Mouse (Mus musculus) embryonic facial prominence, embryonic 12.5 days (tissue): ENCODE results near the gene Utrn. TPM values are rescaled to one million over a fixed set of nuclear protein-coding genes. Genes with fewer than 3 reads are reported as not detected.

Experiments
- ATAC-seq: fragments of 200-750 bp; cut with Nextera tagmentation; 2 replicates; pipeline ENCODE4 v1.8.0; 2017; ENCODE audit not compliant: insufficient number of reproducible peaks, insufficient read depth, low FRiP score, low TSS enrichment
- H3K27ac ChIP-seq: fragments of 300-500 bp; sonication (generic); 2 replicates; pipeline ENCODE4 v1.5.1; 2016; ENCODE audit warnings: mild to moderate bottlenecking
- H3K27me3 ChIP-seq: fragments of 300-500 bp; sonication (generic); 2 replicates; pipeline ENCODE4 v1.6.1; 2016; ENCODE audit warnings: mild to moderate bottlenecking, moderate library complexity
- H3K36me3 ChIP-seq: fragments of 300-500 bp; sonication (generic); 2 replicates; pipeline ENCODE4 v1.6.1; 2016; ENCODE audit warnings: mild to moderate bottlenecking
- H3K4me1 ChIP-seq: fragments of 300-500 bp; sonication (generic); 2 replicates; pipeline ENCODE4 v1.6.1; 2016
- H3K4me2 ChIP-seq: fragments of 300-500 bp; sonication (generic); replicated peaks from 2 replicates; pipeline ENCODE4 v1.6.1; 2016; ENCODE audit warnings: mild to moderate bottlenecking, moderate library complexity
- H3K4me3 ChIP-seq: fragments of 300-500 bp; sonication (generic); 2 replicates; pipeline ENCODE4 v1.5.1; 2016; ENCODE audit warnings: mild to moderate bottlenecking
- H3K9ac ChIP-seq: fragments of 300-500 bp; sonication (generic); 2 replicates; pipeline ENCODE4 v1.6.1; 2016; ENCODE audit warnings: mild to moderate bottlenecking, moderate library complexity
- H3K9me3 ChIP-seq: fragments of 300-500 bp; sonication (generic); 2 replicates; pipeline ENCODE4 v1.6.1; 2016; ENCODE audit warnings: mild to moderate bottlenecking, moderate library complexity
- WGBS: fragments of 180-500 bp; shearing (Covaris S2); methylation state at CpG from one replicate; pipeline ENCODE4 v1.1.7; 2016; 5-methylcytosine and 5-hydroxymethylcytosine counted together
- polyA plus RNA-seq: library from polyadenylated mRNA; unstranded; fragments of >200 nt; fragmentation: Nextera tagmentation; extraction: Ambion mirVana; gene quantifications from 2 replicates; pipeline ENCODE4 v1.2.1, GENCODE M21; 2016

The Utrn gene
- polyA plus RNA-seq, 1 experiment from 2014 or later, result 78.8 TPM

GRCm38 (mm10) chr10:12827778-12828177 lies 41.4 kb downstream of the Utrn start:
- no peak for ATAC-seq
- H3K9ac ChIP-seq, result no peak overlapping the region
- 69% methylated on average over 4 of the region's 4 CpGs for WGBS
- H3K27ac ChIP-seq, result no peak overlapping the region
- no peak overlapping the region for H3K4me3 ChIP-seq
- no peak overlapping the region for H3K4me2 ChIP-seq
- H3K4me1 ChIP-seq, result peaks cover 13% of the 10 kb centered on the region
- H3K27me3 ChIP-seq, result no peaks in the 10 kb centered on the region
- H3K36me3 ChIP-seq, result no peaks in the 10 kb centered on the region
- H3K9me3 ChIP-seq, result no peaks in the 10 kb centered on the region

DNA sequence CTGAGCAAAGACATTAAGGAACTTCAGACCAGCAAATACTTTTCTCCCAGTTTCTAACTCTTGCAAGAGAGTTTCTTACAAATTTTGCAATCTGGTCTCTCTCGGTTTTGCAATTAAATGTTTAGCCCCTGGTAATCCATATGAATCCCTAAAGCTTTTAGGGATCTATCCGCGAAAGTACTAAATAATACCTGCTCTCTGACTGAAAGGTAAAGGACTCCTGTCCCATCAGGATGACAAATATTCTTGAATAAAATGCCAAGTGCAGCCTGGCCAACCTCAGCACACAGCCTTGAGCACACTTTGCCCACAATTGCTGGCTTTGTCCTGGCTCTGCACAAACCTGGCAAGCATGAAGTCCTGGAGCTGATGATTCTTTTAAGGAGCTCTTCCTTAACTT lies 41.9 kb downstream of the Utrn start:
- H3K9me3 ChIP-seq, result no peaks in the 10 kb centered on the region
- H3K4me3 ChIP-seq, result no peak overlapping the region
- no peak overlapping the region for H3K4me2 ChIP-seq
- H3K27ac ChIP-seq, result no peak overlapping the region
- no peaks in the 10 kb centered on the region for H3K27me3 ChIP-seq
- 71% methylated on average over 3 of the region's 3 CpGs for WGBS
- H3K4me1 ChIP-seq, result peaks cover 17% of the 10 kb centered on the region
- H3K36me3 ChIP-seq, result no peaks in the 10 kb centered on the region
- H3K9ac ChIP-seq, result no peak overlapping the region
- ATAC-seq, result no peak

- WGBS, result 57% methylated on average over 6 of the region's 6 CpGs
Observed at GRCm38 (mm10) chr10:12826760-12827281, 42.3 kb downstream of the Utrn start.

GRCm38 (mm10) chr10:12824386-12824785 lies 44.8 kb downstream of the Utrn start:
- H3K9me3 ChIP-seq, result no peaks in the 10 kb centered on the region
- H3K4me2 ChIP-seq, result no peak overlapping the region
- H3K27me3 ChIP-seq, result no peaks in the 10 kb centered on the region
- H3K36me3 ChIP-seq, result no peaks in the 10 kb centered on the region
- H3K4me1 ChIP-seq, result peaks cover 17% of the 10 kb centered on the region
- WGBS, result 31% methylated on average over 4 of the region's 4 CpGs
- no peak overlapping the region for H3K27ac ChIP-seq
- no peak overlapping the region for H3K4me3 ChIP-seq
- no peak for ATAC-seq
- H3K9ac ChIP-seq, result no peak overlapping the region

More at GRCm38 (mm10) chr10:12826760-12827281, 42.3 kb downstream of the Utrn start:
- Histone ChIP-seq H3K36me3 (no peaks in the 10 kb centered on the region), H3K4me3 (no peak overlapping the region), H3K4me1 (peaks cover 17% of the 10 kb centered on the region), H3K27ac (no peak overlapping the region), H3K27me3 (no peaks in the 10 kb centered on the region), H3K9me3 (no peaks in the 10 kb centered on the region), H3K9ac (no peak overlapping the region), H3K4me2 (no peak overlapping the region)
- ATAC-seq, result peak; percentile 64; the same call in 1 of the 2 replicates

DNA sequence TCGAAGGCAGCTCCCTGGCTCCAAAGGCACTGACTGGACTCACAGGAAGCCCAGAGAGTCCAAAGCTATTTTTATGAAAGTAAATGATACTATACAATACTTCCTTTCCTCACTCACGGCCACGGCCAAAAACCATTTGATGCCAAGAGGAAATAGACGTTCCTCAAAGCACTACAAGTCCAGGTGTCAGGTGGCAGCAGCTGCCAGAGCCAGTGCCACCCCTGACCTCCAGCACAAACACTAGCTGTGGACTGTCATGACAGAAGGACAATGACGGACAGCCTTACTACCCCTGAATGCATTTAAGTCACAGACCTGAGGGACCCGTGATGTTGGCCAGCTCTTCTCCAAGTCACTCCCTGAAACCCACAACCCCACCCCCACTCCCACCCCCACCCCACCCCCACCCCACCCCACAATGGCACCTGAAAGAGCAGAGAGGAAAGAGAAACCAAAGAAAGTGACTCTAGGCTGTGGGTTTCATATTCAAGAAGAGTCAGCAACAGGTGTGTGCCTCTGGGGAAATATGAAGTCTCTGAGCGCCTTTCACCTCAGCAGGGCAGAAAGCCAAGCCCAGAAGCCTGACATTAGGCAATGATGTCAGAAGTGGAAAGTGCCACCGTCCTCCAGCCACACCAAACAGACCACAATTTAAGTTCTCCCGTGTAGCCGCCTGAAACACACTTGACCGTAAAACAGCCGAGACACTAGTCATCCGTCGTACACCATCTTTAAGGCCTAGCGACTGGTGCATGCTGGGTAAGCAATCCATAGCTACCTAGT lies 45.5 kb downstream of the Utrn start:
- Histone ChIP-seq H3K9ac (no peak overlapping the region), H3K4me1 (peaks cover 17% of the 10 kb centered on the region), H3K4me2 (no peak overlapping the region), H3K4me3 (no peak overlapping the region), H3K36me3 (no peaks in the 10 kb centered on the region), H3K9me3 (no peaks in the 10 kb centered on the region), H3K27ac (no peak overlapping the region), H3K27me3 (no peaks in the 10 kb centered on the region)
- 75% methylated on average over 15 of the region's 15 CpGs for WGBS
- ATAC-seq, result no peak

DNA sequence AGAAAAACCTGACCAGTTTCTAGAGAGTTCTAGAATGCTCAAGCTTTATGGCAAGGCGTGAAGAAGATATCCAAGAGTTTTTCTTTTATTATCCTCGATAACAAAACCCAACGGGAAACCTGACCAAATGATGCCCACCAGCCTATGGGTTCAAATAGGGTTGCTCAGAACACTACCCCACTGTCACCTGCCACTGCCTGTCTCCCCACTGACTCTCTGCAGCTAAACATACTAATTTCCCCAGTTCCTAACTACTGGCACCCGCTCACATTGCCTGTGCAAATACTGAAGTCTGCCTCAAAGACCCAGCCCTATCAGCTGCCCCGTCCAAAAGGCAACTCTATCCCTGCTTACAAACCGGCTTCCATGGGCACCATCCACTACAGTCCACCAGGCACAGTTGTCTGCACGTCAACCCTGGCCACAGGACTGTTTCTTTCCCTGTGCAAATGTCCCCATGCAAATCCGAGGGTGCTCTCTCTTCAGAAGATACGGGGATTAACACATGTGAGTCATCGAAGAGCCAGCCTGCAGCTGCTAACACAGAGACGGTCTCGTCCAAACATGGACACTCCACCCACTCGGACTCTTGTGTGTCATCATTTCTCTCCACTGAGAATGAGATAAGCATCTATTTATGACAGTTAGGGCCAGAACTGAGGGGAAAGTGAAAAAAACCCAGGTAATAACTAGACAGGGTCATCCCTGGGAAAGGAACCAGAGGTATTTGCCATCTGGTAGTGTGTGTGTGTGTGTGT lies 48.0 kb downstream of the Utrn start:
- ATAC-seq, result no peak
- peaks cover 17% of the 10 kb centered on the region for H3K4me1 ChIP-seq
- H3K9me3 ChIP-seq, result no peaks in the 10 kb centered on the region
- H3K4me2 ChIP-seq, result no peak overlapping the region
- no peaks in the 10 kb centered on the region for H3K36me3 ChIP-seq
- 92% methylated on average over 13 of the region's 13 CpGs for WGBS
- no peaks in the 10 kb centered on the region for H3K27me3 ChIP-seq
- no peak overlapping the region for H3K27ac ChIP-seq
- H3K9ac ChIP-seq, result no peak overlapping the region
- no peak overlapping the region for H3K4me3 ChIP-seq

- H3K4me2 ChIP-seq, result no peak overlapping the region
- no peak overlapping the region for H3K4me3 ChIP-seq
- H3K9ac ChIP-seq, result no peak overlapping the region
- H3K9me3 ChIP-seq, result no peaks in the 10 kb centered on the region
- no peak for ATAC-seq
- H3K27me3 ChIP-seq, result no peaks in the 10 kb centered on the region
- WGBS, result 92% methylated on average over 6 of the region's 6 CpGs
- 0 out of 2 replicates have a peak, but pooled peaks cover 3% of the 10 kb centered on the region for H3K4me1 ChIP-seq
- no peak overlapping the region for H3K27ac ChIP-seq
- H3K36me3 ChIP-seq, result no peaks in the 10 kb centered on the region
Observed at GRCm38 (mm10) chr10:12817409-12817808, 51.8 kb downstream of the Utrn start.

DNA sequence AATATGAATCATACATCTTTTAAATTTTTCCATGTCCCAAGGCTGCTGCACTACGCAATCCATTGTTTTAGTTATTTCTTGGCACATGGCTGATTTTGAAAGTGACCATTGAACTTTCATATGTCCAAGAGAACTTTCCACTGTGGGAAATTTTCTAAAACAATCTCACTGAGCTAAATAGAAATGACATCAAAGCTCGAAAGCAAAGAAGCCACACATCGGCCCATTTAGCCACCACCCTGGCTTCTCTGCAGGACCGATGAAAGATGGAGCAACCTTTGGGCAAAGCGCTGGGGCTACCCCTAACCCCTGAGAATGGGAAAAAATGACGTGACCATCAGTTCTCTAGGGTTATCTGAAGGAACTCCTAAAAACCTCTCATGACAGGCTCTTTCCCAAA lies 52.6 kb downstream of the Utrn start:
- no peak overlapping the region for H3K9ac ChIP-seq
- peaks cover 7% of the 10 kb centered on the region; the same call in 1 of the 2 replicates for H3K4me1 ChIP-seq
- no peaks in the 10 kb centered on the region for H3K36me3 ChIP-seq
- no peak for ATAC-seq
- WGBS, result 86% methylated on average over 6 of the region's 6 CpGs
- H3K4me2 ChIP-seq, result no peak overlapping the region
- no peaks in the 10 kb centered on the region for H3K27me3 ChIP-seq
- no peak overlapping the region for H3K27ac ChIP-seq
- no peaks in the 10 kb centered on the region for H3K9me3 ChIP-seq
- no peak overlapping the region for H3K4me3 ChIP-seq

GRCm38 (mm10) chr10:12814411-12814810 lies 54.8 kb downstream of the Utrn start:
- WGBS, result 94% methylated on average over 7 of the region's 7 CpGs
- Histone ChIP-seq H3K27me3 (no peaks in the 10 kb centered on the region), H3K36me3 (no peaks in the 10 kb centered on the region), H3K9me3 (no peaks in the 10 kb centered on the region), H3K9ac (no peak overlapping the region), H3K4me1 (peaks cover 11% of the 10 kb centered on the region; the same call in 1 of the 2 replicates), H3K4me3 (no peak overlapping the region), H3K27ac (no peak overlapping the region), H3K4me2 (no peak overlapping the region)
- ATAC-seq, result no peak

GRCm38 (mm10) chr10:12813881-12814280 lies 55.3 kb downstream of the Utrn start:
- Histone ChIP-seq H3K9ac (no peak overlapping the region), H3K27ac (no peak overlapping the region), H3K4me1 (peaks cover 14% of the 10 kb centered on the region; the same call in 1 of the 2 replicates), H3K9me3 (no peaks in the 10 kb centered on the region), H3K4me3 (no peak overlapping the region), H3K27me3 (no peaks in the 10 kb centered on the region), H3K4me2 (no peak overlapping the region), H3K36me3 (no peaks in the 10 kb centered on the region)
- 82% methylated on average over 4 of the region's 4 CpGs for WGBS
- no peak for ATAC-seq

DNA sequence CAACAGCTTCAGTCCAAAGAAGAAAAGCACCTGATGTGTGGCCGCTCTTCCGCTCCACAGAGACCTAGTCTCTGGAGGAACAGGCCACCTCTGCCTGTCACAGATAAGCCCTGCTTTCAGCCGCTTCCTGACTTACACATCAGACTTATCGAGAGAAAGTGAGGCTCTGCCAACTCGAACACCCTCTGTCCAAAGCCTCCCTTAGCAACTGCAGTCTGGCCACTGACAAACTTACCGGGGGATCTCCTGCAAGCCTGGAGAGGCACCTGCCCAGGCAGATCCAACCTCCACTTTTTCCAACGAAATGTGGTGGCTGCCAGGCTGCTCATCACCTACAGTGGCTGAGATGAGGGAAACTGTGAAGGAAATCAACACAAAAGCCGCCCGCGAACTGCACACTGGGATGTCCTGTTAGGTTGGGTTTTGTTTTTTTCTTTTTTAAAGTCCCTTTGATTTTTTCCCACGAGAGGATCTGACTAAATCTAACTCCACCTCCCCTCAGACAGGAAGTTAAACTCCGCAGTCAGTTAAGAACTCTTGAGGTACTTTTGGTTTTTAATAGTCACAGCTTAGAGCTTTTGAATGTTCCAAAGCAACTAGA lies 55.9 kb downstream of the Utrn start:
- Histone ChIP-seq H3K4me2 (no peak overlapping the region), H3K36me3 (no peaks in the 10 kb centered on the region), H3K4me1 (peaks cover 20% of the 10 kb centered on the region), H3K4me3 (no peak overlapping the region), H3K27me3 (no peaks in the 10 kb centered on the region), H3K27ac (no peak overlapping the region), H3K9ac (no peak overlapping the region), H3K9me3 (no peaks in the 10 kb centered on the region)
- WGBS, result 69% methylated on average over 12 of the region's 12 CpGs
- ATAC-seq, result no peak
